Mouse (Mus musculus): ENCODE measurements at regions not wholly inside any gene's neighbourhood (a gene's known extent, or its start where the extent isn't known, plus 50 kb on each side); places are given as distances from the start of the nearest gene placed in this dataset.

DNA sequence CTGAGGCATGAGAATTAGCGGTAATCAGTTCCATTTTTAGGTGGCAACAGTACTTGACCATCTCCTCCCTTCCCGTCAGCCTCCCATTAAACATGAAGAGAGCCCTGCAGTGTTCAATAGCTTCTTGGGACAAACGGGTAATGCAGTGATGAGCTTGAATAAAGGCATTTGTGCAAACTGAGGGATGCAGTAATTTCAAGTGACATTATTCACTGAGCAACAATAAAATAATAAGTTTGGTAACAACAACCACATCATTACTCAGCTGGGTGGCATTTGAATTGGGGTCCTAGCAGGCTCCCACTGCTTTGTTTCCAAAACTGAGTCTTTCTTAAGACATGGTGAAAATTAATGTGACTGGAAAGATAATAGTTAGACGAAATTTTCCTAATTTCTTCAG, 315.2 kb upstream of the C030005K15Rik start:
- DNase-seq (ENCODE audit: extremely low spot score, low spot score) = no peak

DNA sequence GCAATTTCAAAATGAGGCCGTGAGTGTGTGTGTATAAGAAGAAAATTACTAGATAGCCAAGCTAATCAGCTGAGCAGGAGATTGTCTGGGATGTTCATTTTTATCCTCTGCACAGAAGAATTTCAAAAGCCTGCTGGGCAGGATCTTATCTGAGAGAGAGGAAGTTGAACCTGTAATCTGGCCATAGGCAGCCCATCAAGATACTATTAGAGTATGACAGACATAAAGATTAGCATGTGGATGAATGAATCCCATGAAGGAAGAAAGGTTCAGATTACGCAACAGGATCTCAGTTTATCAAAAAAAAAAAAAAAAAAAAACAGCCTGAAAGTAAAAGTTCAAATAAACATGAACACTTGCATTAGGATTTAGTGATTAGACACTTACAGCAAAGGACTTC, 317.3 kb upstream of the C030005K15Rik start:
- DNase-seq (ENCODE audit: extremely low spot score, low spot score) = no peak

DNA sequence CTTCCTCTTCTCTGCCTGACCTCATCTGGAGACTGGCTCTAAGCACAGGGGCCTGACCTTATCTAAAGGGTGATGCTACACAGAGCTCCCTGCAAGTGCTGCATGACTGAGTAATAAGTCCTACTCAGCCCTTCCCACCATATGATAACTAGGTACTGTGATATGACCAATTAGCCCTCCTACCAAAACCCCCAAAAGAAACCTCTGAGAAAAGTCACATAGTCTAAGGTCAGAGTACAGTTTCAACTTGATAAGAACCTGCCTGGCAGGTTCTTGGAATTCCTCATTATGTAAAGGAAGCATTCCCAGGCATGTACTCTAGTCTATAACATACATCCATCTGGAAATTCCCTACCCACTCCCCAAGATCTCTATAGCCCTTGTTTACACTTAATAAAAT, 318.0 kb upstream of the C030005K15Rik start:
- DNase-seq (ENCODE audit: extremely low spot score, low spot score) = no peak

DNA sequence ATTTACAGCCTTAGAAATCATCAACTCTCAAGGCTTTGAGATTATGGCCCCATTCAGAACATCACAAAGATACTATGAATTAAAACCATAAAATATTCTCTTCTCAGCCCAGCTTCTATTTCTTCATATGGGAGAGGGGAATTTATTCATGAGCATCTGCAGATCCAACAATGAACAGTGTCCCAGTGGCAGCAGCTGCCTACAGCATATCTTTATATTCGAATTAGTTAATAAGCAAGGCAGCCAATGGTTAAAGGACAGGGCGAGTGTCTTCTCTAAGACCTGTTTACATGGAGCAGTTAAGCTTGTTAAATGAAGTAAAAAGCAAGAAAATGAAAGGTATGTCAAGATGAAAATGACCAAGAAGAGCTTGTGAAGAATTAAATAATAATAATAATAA, 346.9 kb upstream of the C030005K15Rik start:
- no peak for DNase-seq (ENCODE audit: extremely low spot score, low spot score)

DNA sequence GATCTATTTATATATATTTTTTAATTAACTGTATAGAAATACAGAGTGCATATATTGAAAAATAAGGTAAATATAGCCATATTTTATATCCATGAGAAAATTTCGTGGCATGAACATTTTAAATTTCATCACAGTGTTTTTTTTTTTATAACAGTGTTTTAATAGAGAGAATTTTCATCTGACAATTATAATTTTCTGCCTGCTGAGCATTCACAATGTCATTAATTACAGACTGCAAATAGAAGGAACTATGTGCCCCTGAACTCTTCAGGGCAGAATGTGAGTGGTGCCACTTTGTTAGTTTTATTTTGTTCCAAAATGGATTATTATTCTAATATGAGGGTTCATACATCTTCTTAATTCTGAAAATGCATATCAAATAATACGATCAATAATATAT, 358.3 kb upstream of the C030005K15Rik start:
- no peak for DNase-seq (ENCODE audit: extremely low spot score, low spot score)

DNA sequence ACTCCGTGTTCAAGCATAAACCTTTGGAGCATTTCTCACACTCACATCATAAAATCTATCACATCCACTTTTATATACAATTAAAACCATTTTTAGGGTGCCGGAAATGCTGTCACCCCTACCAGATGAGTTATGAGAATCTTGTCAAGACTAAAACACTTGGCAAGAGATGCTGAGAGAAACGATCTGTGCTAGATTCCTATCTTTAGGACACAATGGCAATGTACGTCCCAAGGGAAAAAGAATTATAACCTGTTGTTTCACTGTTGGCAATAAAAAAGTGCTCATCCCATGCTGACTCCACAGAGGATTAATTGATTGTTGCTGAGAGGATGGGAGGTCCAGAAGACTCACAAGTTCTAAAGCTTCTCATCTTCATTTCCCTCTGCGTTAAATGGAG, 389.7 kb upstream of the C030005K15Rik start:
- no peak for DNase-seq (ENCODE audit: extremely low spot score, low spot score)

DNA sequence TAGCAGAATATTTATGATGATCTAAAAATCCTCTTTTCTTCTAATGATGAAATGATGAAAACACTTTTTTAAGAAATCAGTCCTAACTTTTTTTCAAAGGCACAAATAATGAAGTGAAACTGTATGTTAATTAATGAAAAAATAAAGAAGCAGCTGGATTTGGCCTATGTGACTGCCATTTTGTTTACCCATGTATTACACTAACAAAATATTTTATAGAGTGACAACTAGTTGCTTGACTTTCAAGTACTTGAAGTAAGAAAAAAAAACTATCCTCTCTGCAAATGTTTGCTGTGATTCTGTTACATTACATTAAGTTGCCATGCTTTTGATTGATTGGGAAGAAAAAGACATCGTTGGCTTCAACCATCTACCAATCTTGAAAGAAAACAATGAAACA, 399.2 kb upstream of the C030005K15Rik start:
- no peak for DNase-seq (ENCODE audit: extremely low spot score, low spot score)

DNA sequence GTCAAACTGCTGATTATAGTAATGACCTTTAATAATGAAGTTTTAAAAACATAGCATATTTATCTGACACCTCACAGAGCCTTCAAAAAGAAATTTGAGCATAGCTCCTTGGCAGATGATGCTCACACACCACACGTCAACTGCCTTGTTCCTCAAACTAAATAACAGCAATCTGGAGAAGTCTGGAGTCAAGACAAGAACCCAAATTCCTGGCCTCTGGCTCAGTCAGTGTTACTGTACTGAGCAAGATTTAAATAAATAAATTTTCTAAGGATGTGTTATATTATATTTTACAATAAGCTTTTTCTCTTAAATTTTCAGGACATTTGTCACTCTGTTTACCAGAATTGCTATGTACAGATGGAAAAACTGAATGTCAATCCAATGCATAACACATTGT, 408.5 kb upstream of the C030005K15Rik start:
- DNase-seq (ENCODE audit: extremely low spot score, low spot score) = no peak

DNA sequence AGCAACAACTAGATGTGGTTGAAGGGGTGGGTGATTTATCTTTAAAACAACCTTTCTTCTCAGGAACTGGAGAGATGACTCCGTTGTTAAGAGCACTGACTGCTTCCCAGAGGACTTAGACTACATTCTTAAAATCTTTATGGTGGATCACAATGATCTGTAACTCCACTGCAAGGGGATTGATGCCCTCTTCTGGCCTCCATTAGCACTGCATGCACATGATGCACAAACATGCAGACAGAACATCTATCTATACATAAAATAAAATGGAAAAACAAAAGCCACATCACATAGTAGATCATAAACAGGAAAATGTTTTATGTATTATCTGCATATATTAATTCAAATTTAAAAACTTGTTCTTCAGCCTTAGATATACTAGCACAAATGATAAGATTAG, 419.2 kb upstream of the C030005K15Rik start:
- no peak for DNase-seq (ENCODE audit: extremely low spot score, low spot score)

DNA sequence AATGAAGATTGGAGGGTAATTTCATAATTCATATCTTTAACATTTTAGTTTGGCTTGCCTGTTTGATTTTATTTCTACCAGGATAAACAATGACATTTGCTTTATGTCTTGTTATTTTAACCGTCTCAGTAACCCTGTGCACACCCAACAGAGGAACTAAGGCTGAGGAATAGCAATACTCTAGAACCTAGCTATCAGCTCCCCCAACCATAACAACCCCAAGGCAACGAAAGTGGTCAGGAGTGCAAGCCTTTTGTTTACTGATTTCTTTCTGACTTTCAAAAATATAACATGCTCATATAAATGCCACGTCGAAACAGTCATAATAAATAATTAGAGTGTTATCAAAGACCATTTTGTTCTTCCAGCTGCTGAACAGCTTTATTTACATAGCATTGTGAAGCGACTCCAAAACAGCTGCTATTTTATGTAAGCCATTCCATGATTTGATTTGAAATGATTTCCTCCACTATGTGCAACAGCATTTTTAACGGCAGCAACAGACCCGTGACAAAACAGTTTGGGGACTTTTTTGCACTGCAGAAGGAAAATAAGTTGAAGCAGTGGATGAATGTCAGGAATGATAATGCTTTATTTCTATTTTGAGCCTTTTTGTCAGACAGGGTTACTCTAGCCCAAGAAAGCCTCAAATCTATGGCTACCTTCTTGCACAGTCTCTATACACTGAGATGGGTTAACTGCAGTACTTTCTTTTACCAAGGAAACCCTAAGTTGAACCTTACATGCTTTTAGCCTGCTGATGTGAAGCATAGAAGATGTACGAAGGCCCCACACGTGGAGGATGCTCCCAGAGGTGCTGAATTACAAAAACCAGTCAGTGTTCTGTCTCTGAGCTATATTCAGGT, 420.7 kb upstream of the C030005K15Rik start:
- no peak for DNase-seq (ENCODE audit: extremely low spot score, low spot score)

DNA sequence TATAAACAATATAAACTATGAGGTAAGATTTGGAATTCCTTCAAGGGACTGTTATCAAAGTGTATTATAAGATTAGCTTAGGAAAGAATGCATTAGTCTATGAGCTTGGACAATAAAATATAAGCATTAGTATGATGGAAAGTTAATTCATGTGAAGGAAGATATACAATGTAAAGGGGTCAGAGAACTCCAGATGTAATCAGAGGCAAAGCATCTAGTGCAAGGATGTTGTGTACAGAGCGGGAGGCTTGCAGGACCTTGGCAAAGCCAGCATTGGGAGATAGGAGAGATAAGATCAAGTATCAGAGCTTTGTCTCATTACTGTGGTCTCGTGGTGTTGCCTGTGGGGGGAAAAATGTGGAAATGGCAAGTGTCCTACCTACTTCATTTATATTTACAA, 429.4 kb upstream of the C030005K15Rik start:
- DNase-seq (ENCODE audit: extremely low spot score, low spot score) = no peak

DNA sequence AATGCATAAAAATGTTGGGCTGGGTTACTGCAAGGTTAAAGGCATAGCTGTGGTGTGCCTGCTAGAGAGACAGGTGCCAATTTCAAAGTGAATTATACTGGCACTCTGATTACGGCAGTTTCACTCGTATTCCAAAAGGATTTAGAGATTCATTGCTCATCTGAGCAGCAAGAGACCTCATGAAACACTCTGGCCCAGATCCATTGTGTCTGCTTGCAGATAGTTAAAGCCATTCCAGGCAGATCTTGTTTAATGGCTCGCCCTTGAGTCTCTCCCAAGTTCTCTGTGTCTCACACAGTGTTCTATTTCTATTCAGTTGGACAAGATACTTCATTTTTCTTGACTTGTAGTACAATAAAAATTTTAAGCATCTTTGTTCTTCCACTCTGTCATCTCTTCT, 459.1 kb upstream of the C030005K15Rik start:
- DNase-seq (ENCODE audit: extremely low spot score, low spot score) = no peak

DNA sequence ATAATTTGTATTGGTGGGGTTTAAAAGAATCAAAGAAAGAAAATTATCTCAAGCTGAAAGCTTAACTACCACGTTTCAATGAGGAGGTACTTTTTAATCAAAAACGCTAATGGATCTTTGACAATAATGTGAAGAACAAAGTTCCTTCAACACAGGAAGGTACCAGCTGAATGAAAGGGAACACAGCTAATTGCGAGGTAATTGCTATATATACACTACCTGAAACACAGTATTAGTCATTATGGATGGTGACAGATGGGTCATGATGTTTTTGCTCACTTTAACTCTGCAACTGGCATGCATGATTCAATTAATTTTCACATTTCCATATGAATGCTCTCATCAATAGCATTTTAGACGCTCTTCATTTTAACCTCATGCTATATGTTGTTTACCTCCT, 470.3 kb upstream of the C030005K15Rik start:
- DNase-seq (ENCODE audit: extremely low spot score, low spot score) = no peak

DNA sequence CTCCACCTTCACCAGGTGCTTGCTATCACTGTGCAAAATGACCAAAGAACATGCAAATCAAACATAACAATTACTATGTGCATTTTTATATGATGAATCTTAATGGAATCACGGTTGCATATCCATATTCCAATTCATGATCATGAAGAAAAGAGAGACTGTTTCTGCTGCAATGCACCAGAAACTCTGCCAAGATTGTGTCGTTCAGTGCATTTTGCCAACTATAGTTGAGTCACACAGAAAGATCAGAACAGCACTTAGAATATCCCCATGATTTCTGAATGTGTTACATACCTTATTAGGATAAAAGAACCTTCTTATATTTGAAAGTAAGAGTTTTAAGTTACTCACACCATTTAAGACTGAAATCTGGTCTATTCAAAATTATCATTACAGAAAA, 483.7 kb upstream of the C030005K15Rik start:
- no peak for DNase-seq (ENCODE audit: extremely low spot score, low spot score)

DNA sequence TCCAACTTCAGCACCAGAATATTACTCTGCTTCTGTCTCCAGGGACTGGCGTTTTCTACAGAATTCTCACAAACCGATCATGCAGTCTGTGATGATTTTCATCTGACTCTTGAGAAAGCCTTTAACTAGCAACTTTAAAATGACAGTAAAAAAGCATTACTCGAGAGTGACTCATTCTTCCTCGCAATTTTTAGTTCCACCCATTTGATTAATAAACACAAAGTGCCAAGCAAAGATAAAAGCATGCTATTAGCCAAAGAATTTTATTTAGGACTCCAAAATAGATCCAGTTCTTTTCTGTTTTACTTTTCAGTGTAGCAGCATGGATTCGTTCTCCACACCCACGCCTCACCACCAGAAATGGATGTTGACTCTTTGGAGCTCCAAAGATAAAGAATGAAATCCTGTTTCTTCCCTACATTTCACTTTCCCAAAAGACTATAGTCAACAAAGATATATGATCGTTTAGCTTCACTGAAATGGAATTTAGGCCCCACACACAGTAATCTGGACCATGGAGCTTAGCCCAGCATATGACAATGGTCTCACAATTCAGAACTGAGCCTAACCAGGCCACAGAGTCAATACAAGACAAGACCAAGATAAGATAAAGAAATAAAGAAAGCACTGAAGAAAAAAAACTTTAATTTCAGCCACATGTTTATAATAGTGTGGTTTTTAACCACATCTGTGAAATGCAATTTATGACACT, 486.5 kb upstream of the C030005K15Rik start:
- DNase-seq (ENCODE audit: extremely low spot score, low spot score) = no peak

DNA sequence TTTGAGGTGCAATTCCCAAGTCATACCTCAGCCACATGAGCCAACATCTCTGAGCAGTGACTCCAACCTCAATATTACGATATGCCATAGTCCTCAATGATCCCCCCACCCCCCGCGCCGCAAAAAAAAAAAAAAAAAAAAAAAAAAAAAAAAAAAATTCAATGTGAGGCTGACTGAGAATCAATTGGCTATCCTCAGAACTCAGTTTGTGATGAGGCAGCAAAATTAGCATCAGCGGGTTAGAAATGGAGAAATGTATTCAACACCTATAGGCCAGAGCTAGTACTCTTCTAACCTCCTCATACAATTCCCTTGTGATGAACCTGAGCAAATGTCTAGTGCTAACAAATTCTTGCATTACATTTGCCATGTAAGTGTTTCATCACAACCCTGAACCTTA, 504.5 kb upstream of the C030005K15Rik start:
- DNase-seq (ENCODE audit: extremely low spot score, low spot score) = no peak

DNA sequence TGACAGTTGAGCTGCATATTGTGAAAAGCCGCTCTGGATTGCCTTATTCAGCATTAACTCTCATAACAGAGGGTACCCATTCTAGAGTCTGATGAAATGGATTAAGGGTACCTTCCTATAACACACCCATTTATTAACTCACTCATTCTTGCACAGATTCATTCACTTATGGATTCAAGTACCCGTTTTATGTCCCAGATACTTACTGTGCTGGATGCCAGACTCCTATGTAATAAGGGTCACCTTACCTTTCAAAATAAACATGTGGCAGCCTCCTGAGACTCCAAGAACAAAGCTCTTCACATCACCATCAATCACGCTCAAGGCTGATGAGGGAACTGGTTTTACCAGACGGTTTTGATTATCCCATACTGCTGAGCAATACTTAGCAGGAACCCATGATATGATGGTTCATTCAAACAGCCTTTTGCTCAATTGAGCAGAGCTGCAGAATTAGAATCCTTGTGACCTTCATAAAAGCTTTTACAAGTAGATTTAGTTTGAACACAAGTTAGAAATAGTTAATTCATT, 505.2 kb upstream of the C030005K15Rik start:
- peak; percentile 29 for DNase-seq (ENCODE audit: extremely low spot score, low spot score)

DNA sequence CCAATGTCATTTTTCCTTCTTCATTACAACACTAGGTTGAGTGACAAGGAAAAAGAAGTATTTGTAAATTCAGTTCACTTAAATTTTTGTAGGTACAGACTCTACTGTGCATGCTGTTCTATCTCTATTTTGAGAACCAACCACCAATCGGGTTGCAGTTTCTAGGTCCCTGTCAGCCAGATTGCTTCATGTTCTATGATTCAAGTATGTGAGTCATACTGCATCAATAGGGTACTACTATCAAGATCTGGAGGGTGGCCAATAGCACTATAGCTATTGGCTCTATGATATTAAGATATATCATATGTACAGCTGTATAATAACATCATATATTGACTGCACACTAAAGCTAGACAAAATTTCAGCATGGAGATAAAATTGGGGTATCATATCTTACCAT, 521.8 kb upstream of the C030005K15Rik start:
- DNase-seq (ENCODE audit: extremely low spot score, low spot score) = no peak

DNA sequence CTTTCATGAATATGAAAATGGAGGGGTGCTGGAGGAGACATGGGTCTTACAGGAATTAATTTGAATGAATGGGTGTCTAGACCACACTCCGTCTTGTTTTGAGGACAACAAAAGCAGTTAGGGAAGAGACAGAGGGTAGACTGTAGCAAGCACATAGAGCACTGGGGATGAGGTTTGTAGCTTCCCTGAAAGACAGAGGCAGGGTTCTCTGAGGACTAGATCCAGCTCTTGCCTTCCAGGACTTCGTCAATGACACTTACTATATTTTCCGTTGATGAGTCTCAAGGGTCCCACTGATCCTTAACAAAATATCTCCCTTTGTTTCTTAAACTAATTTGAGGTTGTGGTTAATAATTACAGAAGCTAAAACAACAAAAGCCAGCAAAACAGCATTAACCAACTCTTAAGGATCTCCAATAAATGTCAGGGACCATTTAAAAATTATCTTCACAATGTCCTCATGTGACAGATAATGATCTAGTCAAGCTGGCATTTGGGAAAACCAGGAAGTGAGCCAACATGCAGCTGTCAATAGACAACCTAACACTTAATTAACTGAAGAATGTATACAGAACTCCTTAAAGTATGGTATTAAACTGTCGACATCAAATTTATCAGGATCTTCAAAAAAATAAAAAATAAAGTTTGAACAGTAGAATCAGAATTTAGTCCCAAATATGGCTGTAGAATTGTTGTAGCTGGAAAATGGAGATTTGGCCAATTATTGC, 531.6 kb upstream of the C030005K15Rik start:
- DNase-seq (ENCODE audit: extremely low spot score, low spot score) = no peak

DNA sequence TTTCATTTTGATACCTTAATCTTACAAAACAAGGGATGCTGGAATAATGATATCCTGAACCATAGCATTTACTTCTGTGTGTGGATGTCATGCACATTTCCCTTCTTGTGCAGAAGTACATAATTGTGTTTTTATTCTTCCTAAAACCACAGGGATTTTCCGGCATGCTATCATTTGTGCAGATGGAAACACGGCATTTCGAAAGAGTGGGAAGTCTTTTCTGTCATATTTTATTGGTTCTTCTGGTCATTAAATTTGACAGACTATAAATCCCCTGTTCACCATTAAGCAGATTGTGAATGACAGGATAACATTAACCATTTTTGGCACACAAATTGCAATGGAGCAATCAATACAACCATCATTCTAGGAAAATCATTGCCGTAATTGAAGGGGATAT, 532.7 kb upstream of the C030005K15Rik start:
- DNase-seq (ENCODE audit: extremely low spot score, low spot score) = no peak

DNA sequence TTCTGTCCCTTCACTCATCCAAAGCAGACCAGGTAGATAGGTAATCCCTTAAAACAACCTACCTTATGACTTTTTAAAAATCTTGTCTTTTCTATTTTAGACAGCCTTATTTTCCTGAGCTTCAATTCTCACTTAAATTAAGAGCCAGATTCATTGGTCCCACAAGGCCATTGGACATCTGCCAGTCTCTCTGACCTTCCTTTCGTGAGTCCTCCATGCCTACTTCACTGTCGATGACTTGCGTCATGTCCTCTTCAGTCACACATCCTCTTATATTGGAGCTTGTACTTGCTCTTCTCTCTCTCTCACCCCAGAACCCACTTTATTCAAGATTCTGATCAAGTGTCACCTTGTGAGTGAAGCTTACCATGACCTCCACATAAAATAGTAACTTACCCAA, 542.0 kb upstream of the C030005K15Rik start:
- no peak for DNase-seq (ENCODE audit: extremely low spot score, low spot score)

DNA sequence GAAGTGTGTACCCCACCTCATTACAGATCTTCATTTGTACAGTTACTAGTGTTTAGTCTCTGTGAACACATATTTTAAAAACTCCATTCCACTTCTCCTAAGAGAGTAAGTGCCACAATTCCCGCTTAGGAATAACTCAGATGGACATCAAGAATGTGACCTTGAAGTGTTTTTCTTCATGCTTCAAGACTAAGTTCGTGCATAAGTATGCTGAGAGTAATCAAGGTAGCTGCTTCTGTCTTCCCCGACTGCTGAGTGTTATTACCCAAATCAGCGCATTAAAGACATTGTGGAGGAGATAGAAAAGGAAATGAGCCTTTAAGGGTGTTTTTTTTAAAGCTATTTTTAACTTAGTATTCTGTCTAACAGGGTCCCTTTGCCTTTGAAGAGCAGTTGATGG, 565.1 kb upstream of the C030005K15Rik start:
- no peak for DNase-seq (ENCODE audit: extremely low spot score, low spot score)

Data from neural tube, embryonic 10.5 days (tissue).